Mouse (Mus musculus) limb, embryonic 12.5 days (tissue): Measurements from ENCODE around the gene Get4. TPM values are rescaled to one million over a fixed set of nuclear protein-coding genes. Genes with fewer than 3 reads are reported as not detected.

Experiments
- ATAC-seq: fragments of 200-750 bp; cut with Nextera tagmentation; 2 replicates; pipeline ENCODE4 v1.8.0; 2017; ENCODE audit warnings: low read depth, moderate TSS enrichment; ENCODE audit not compliant: insufficient number of reproducible peaks, insufficient read depth, low FRiP score, low TSS enrichment
- H3K27ac ChIP-seq: fragments of 300-500 bp; sonication (generic); 2 replicates; pipeline ENCODE4 v1.5.1; 2016; ENCODE audit warnings: mild to moderate bottlenecking, moderate library complexity
- H3K27me3 ChIP-seq: fragments of 300-500 bp; sonication (generic); 2 replicates; pipeline ENCODE4 v1.6.1; 2016; ENCODE audit warnings: mild to moderate bottlenecking, moderate library complexity
- H3K36me3 ChIP-seq: fragments of 300-500 bp; sonication (generic); 2 replicates; pipeline ENCODE4 v1.6.1; 2016; ENCODE audit warnings: mild to moderate bottlenecking, moderate library complexity
- H3K4me1 ChIP-seq: fragments of 300-500 bp; sonication (generic); replicated peaks from 2 replicates; pipeline ENCODE4 v1.6.1; 2016
- H3K4me2 ChIP-seq: fragments of 300-500 bp; sonication (generic); 2 replicates; pipeline ENCODE4 v1.6.1; 2016; ENCODE audit warnings: mild to moderate bottlenecking, moderate library complexity
- H3K4me3 ChIP-seq: fragments of 300-500 bp; sonication (generic); replicated peaks from 2 replicates; pipeline ENCODE4 v1.5.1; 2016; ENCODE audit warnings: mild to moderate bottlenecking
- H3K9ac ChIP-seq: fragments of 300-500 bp; sonication (generic); replicated peaks from 2 replicates; pipeline ENCODE4 v1.6.1; 2016; ENCODE audit warnings: mild to moderate bottlenecking, moderate library complexity
- H3K9me3 ChIP-seq: fragments of 300-500 bp; sonication (generic); 2 replicates; pipeline ENCODE4 v1.6.1; 2016; ENCODE audit warnings: mild to moderate bottlenecking, moderate library complexity
- WGBS: fragments of 180-500 bp; shearing (Covaris S2); methylation state at CpG from one replicate; pipeline ENCODE4 v1.1.7; 2016; 5-methylcytosine and 5-hydroxymethylcytosine counted together
- polyA plus RNA-seq: library from polyadenylated mRNA; unstranded; fragments of >200 nt; fragmentation: Nextera tagmentation; extraction: Ambion mirVana; gene quantifications from 2 replicates; pipeline ENCODE4 v1.2.1, GENCODE M21; 2016

Gene Get4
- polyA plus RNA-seq, 1 experiment from 2014 or later = 167 TPM

GRCm38 (mm10) chr5:139216774-139217173, 35.4 kb upstream of the Get4 start:
- ATAC-seq = no peak
- peaks cover 57% of the 10 kb centered on the region for H3K36me3 ChIP-seq
- no peak overlapping the region for H3K27ac ChIP-seq
- H3K4me1 ChIP-seq = no peaks in the 10 kb centered on the region
- H3K27me3 ChIP-seq = no peaks in the 10 kb centered on the region
- H3K9me3 ChIP-seq = no peaks in the 10 kb centered on the region
- no peak overlapping the region for H3K4me2 ChIP-seq
- WGBS = 78% methylated on average over 3 of the region's 3 CpGs
- no peak overlapping the region for H3K9ac ChIP-seq
- H3K4me3 ChIP-seq = no peak overlapping the region

GRCm38 (mm10) chr5:139220006-139220515, 32.1 kb upstream of the Get4 start:
- Histone ChIP-seq H3K27ac (no peak overlapping the region), H3K9me3 (no peaks in the 10 kb centered on the region), H3K36me3 (peaks cover 75% of the 10 kb centered on the region), H3K4me3 (no peak overlapping the region), H3K27me3 (no peaks in the 10 kb centered on the region), H3K4me2 (no peak overlapping the region), H3K9ac (no peak overlapping the region), H3K4me1 (no peaks in the 10 kb centered on the region)
- no peak for ATAC-seq
- 84% methylated on average over 4 of the region's 4 CpGs for WGBS

- H3K27ac ChIP-seq = no peak overlapping the region
- no peaks in the 10 kb centered on the region for H3K4me1 ChIP-seq
- ATAC-seq = no peak
- peaks cover 75% of the 10 kb centered on the region for H3K36me3 ChIP-seq
- no peak overlapping the region for H3K9ac ChIP-seq
- H3K27me3 ChIP-seq = no peaks in the 10 kb centered on the region
- no peak overlapping the region for H3K4me2 ChIP-seq
- WGBS = 91% methylated on average over 4 of the region's 4 CpGs
- H3K9me3 ChIP-seq = no peaks in the 10 kb centered on the region
- no peak overlapping the region for H3K4me3 ChIP-seq
Measured at GRCm38 (mm10) chr5:139220610-139221009, 31.5 kb upstream of the Get4 start.

- Histone ChIP-seq H3K4me1 (no peaks in the 10 kb centered on the region), H3K36me3 (peaks cover 84% of the 10 kb centered on the region), H3K27ac (no peak overlapping the region), H3K9ac (no peak overlapping the region), H3K9me3 (no peaks in the 10 kb centered on the region), H3K4me3 (no peak overlapping the region), H3K4me2 (no peak overlapping the region), H3K27me3 (no peaks in the 10 kb centered on the region)
- no peak for ATAC-seq
- WGBS = 97% methylated on average over 10 of the region's 10 CpGs
Measured at GRCm38 (mm10) chr5:139223331-139223730, 28.8 kb upstream of the Get4 start.

- Histone ChIP-seq H3K4me3 (no peak overlapping the region), H3K9ac (no peak overlapping the region), H3K9me3 (no peaks in the 10 kb centered on the region), H3K4me1 (no peaks in the 10 kb centered on the region), H3K27me3 (no peaks in the 10 kb centered on the region), H3K27ac (no peak overlapping the region), H3K36me3 (peaks cover 97% of the 10 kb centered on the region), H3K4me2 (no peak overlapping the region)
- 93% methylated on average over 4 of the region's 4 CpGs for WGBS
- ATAC-seq = no peak
Measured at GRCm38 (mm10) chr5:139227236-139227635, 24.9 kb upstream of the Get4 start.

- no peak overlapping the region for H3K4me2 ChIP-seq
- H3K4me1 ChIP-seq = no peaks in the 10 kb centered on the region
- peaks cover 97% of the 10 kb centered on the region for H3K36me3 ChIP-seq
- WGBS = 98% methylated on average over 2 of the region's 2 CpGs
- ATAC-seq = no peak
- no peaks in the 10 kb centered on the region for H3K27me3 ChIP-seq
- no peak overlapping the region for H3K27ac ChIP-seq
- no peak overlapping the region for H3K9ac ChIP-seq
- H3K4me3 ChIP-seq = no peak overlapping the region
- no peaks in the 10 kb centered on the region for H3K9me3 ChIP-seq
Measured at GRCm38 (mm10) chr5:139227645-139228044, 24.5 kb upstream of the Get4 start.

GRCm38 (mm10) chr5:139228318-139228717, 23.8 kb upstream of the Get4 start:
- Histone ChIP-seq H3K9ac (no peak overlapping the region), H3K4me1 (no peaks in the 10 kb centered on the region), H3K4me2 (no peak overlapping the region), H3K27me3 (no peaks in the 10 kb centered on the region), H3K27ac (no peak overlapping the region), H3K36me3 (peaks cover 97% of the 10 kb centered on the region), H3K9me3 (no peaks in the 10 kb centered on the region), H3K4me3 (no peak overlapping the region)
- no peak for ATAC-seq
- 93% methylated on average over 3 of the region's 3 CpGs for WGBS

GRCm38 (mm10) chr5:139229716-139230115, 22.4 kb upstream of the Get4 start:
- no peak for ATAC-seq
- no peak overlapping the region for H3K9ac ChIP-seq
- no peaks in the 10 kb centered on the region for H3K4me1 ChIP-seq
- H3K4me3 ChIP-seq = no peak overlapping the region
- WGBS = 98% methylated on average over 3 of the region's 3 CpGs
- no peak overlapping the region for H3K27ac ChIP-seq
- no peaks in the 10 kb centered on the region for H3K9me3 ChIP-seq
- no peak overlapping the region for H3K4me2 ChIP-seq
- no peaks in the 10 kb centered on the region for H3K27me3 ChIP-seq
- peaks cover 97% of the 10 kb centered on the region for H3K36me3 ChIP-seq

GRCm38 (mm10) chr5:139232083-139232482, 20.0 kb upstream of the Get4 start:
- H3K9me3 ChIP-seq = no peaks in the 10 kb centered on the region
- no peaks in the 10 kb centered on the region for H3K4me1 ChIP-seq
- H3K4me2 ChIP-seq = no peak overlapping the region
- no peak overlapping the region for H3K9ac ChIP-seq
- no peak overlapping the region for H3K4me3 ChIP-seq
- WGBS = 89% methylated on average over 3 of the region's 3 CpGs
- peaks cover 98% of the 10 kb centered on the region for H3K36me3 ChIP-seq
- no peak overlapping the region for H3K27ac ChIP-seq
- H3K27me3 ChIP-seq = no peaks in the 10 kb centered on the region
- no peak for ATAC-seq

GRCm38 (mm10) chr5:139234423-139234822, 17.7 kb upstream of the Get4 start:
- H3K4me3 ChIP-seq = no peak overlapping the region
- no peaks in the 10 kb centered on the region for H3K4me1 ChIP-seq
- no peak overlapping the region for H3K9ac ChIP-seq
- H3K27ac ChIP-seq = no peak overlapping the region
- ATAC-seq = no peak
- H3K9me3 ChIP-seq = no peaks in the 10 kb centered on the region
- 91% methylated on average over 4 of the region's 4 CpGs for WGBS
- H3K27me3 ChIP-seq = no peaks in the 10 kb centered on the region
- H3K4me2 ChIP-seq = no peak overlapping the region
- H3K36me3 ChIP-seq = peaks cover 98% of the 10 kb centered on the region

GRCm38 (mm10) chr5:139237436-139237835, 14.7 kb upstream of the Get4 start:
- no peak overlapping the region for H3K4me2 ChIP-seq
- H3K9ac ChIP-seq = no peak overlapping the region
- no peak for ATAC-seq
- H3K4me1 ChIP-seq = no peaks in the 10 kb centered on the region
- no peaks in the 10 kb centered on the region for H3K9me3 ChIP-seq
- no peak overlapping the region for H3K27ac ChIP-seq
- no peak overlapping the region for H3K4me3 ChIP-seq
- H3K36me3 ChIP-seq = peaks cover 98% of the 10 kb centered on the region
- 83% methylated on average over 4 of the region's 4 CpGs for WGBS
- no peaks in the 10 kb centered on the region for H3K27me3 ChIP-seq

GRCm38 (mm10) chr5:139241022-139241761, 10.9 kb upstream of the Get4 start:
- no peaks in the 10 kb centered on the region for H3K4me1 ChIP-seq
- no peak overlapping the region for H3K4me2 ChIP-seq
- no peak overlapping the region for H3K4me3 ChIP-seq
- ATAC-seq = no peak
- no peak overlapping the region for H3K9ac ChIP-seq
- H3K27ac ChIP-seq = no peak overlapping the region
- H3K36me3 ChIP-seq = peaks cover 99% of the 10 kb centered on the region
- H3K27me3 ChIP-seq = no peaks in the 10 kb centered on the region
- no peaks in the 10 kb centered on the region for H3K9me3 ChIP-seq
- 93% methylated on average over 15 of the region's 15 CpGs for WGBS
